Mouse (Mus musculus) brain, embryonic 18.5 days (tissue): ENCODE measurements at regions not wholly inside any gene's neighbourhood (a gene's known extent, or its start where the extent isn't known, plus 50 kb on each side); places are given as distances from the start of the nearest gene placed in this dataset.

Experiments
- DNase-seq: peaks from one replicate; pipeline ENCODE4 v3.0.0-alpha.2; 2012; ENCODE audit warnings: low read depth, low spot score

- DNase-seq: no peak
Measured at GRCm38 (mm10) chr5:85285856-85286255, 779.5 kb downstream of the Cenpc1 start.

GRCm38 (mm10) chr5:85248453-85248852 lies 816.9 kb downstream of the Cenpc1 start:
- DNase-seq: no peak

- DNase-seq: peak; percentile 14
Measured at GRCm38 (mm10) chr5:85240380-85240779, 823.2 kb upstream of the Epha5 start.

- peak; percentile 65 for DNase-seq
Measured at GRCm38 (mm10) chr5:85239509-85240031, 822.4 kb upstream of the Epha5 start.
